Mouse (Mus musculus): Measurements from ENCODE around the gene Poc1b.
A peak's percentile ranks its signal among the peaks of the same experiment; 100 is the strongest.

Poc1b gene

GRCm38 (mm10) chr10:99224218-99224617 lies 117.4 kb downstream of the Poc1b start:
- no peak for DNase-seq (ENCODE audit: inconsistent ontology term)

- no peak for DNase-seq (ENCODE audit: inconsistent ontology term)
Observed at GRCm38 (mm10) chr10:99226782-99227181, 119.9 kb downstream of the Poc1b start.

- no peak for DNase-seq (ENCODE audit: inconsistent ontology term)
Observed at GRCm38 (mm10) chr10:99227968-99228864, 121.4 kb downstream of the Poc1b start.

- no peak for DNase-seq (ENCODE audit: inconsistent ontology term)
Observed at GRCm38 (mm10) chr10:99229031-99229684, 122.3 kb downstream of the Poc1b start.

GRCm38 (mm10) chr10:99232518-99233227 lies 125.8 kb downstream of the Poc1b start:
- no peak for DNase-seq (ENCODE audit: inconsistent ontology term)

- no peak for DNase-seq (ENCODE audit: inconsistent ontology term)
Observed at GRCm38 (mm10) chr10:99234336-99234735, 127.5 kb downstream of the Poc1b start.

GRCm38 (mm10) chr10:99235081-99235480 lies 128.2 kb downstream of the Poc1b start:
- no peak for DNase-seq (ENCODE audit: inconsistent ontology term)

GRCm38 (mm10) chr10:99237205-99237832 lies 130.5 kb downstream of the Poc1b start:
- peak; percentile 81 for DNase-seq (ENCODE audit: inconsistent ontology term)

- DNase-seq (ENCODE audit: inconsistent ontology term), result peak; percentile 57
Observed at GRCm38 (mm10) chr10:99238537-99238936, 131.7 kb downstream of the Poc1b start.

GRCm38 (mm10) chr10:99241284-99241828 lies 134.5 kb downstream of the Poc1b start:
- no peak for DNase-seq (ENCODE audit: inconsistent ontology term)

GRCm38 (mm10) chr10:99241829-99242711 lies 135.2 kb downstream of the Poc1b start:
- DNase-seq (ENCODE audit: inconsistent ontology term), result peak; percentile 88

- peak; percentile 75 for DNase-seq (ENCODE audit: inconsistent ontology term)
Observed at GRCm38 (mm10) chr10:99242721-99243120, 135.9 kb downstream of the Poc1b start.

- no peak for DNase-seq (ENCODE audit: inconsistent ontology term)
Observed at GRCm38 (mm10) chr10:99243907-99244489, 137.2 kb downstream of the Poc1b start.

- DNase-seq (ENCODE audit: inconsistent ontology term), result no peak
Observed at GRCm38 (mm10) chr10:99244655-99245260, 137.9 kb downstream of the Poc1b start.

GRCm38 (mm10) chr10:99246797-99247508 lies 140.1 kb downstream of the Poc1b start:
- DNase-seq (ENCODE audit: inconsistent ontology term), result no peak

Data from Muller cell, postnatal 12 days (primary cell).